Mouse (Mus musculus): ENCODE measurements around the gene Psmb6.

DNA sequence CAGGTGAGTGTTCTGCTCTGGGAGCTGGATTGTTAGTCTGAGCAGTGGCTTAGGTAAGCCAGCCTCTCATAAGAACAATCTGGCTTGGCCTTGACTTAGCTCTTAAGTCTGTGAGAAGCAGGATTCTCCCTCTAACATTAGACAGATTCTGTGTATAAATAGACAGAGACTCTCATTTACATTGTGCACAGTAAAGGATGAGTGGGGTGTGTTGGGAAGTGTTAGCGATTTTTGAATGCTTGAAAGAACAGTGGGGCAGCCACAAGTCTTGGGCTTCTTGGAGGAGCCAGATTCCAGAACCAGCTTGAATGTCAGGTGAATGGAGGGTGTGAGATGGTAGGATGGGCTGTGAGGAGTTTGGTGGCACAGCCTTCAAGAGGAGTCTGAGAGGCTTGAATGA, 46.5 kb downstream of the Psmb6 start:
- no peak for TF ChIP-seq CTCF (IDR thresholded peaks at IDR 0.05; ENCODE audit: low read depth, low read length)
- no peak for TF ChIP-seq EP300 (IDR thresholded peaks at IDR 0.05; ENCODE audit: insufficient read depth, low read depth, low read length)

All from ES-Bruce4 (cell line).